Mouse (Mus musculus) heart, embryonic 13.5 days (tissue): Measurements from ENCODE around the gene Rasgrf1. TPM values are rescaled to one million over a fixed set of nuclear protein-coding genes. Genes with fewer than 3 reads are reported as not detected.

ENCODE experiments used
- ATAC-seq: fragments of 200-750 bp; cut with Nextera tagmentation; 2 replicates; pipeline ENCODE4 v1.8.0; 2017; ENCODE audit warnings: moderate TSS enrichment; ENCODE audit not compliant: insufficient number of reproducible peaks, low FRiP score, low TSS enrichment; ENCODE audit errors: extremely low read depth
- H3K27ac ChIP-seq: fragments of 300-500 bp; sonication (generic); replicated peaks from 2 replicates; pipeline ENCODE4 v1.5.1; 2015; ENCODE audit warnings: moderate library complexity, mild to moderate bottlenecking, inconsistent platforms
- H3K27me3 ChIP-seq: fragments of 300-500 bp; sonication (generic); replicated peaks from 2 replicates; pipeline ENCODE4 v1.6.1; 2015; ENCODE audit warnings: mild to moderate bottlenecking, inconsistent platforms
- H3K36me3 ChIP-seq: fragments of 300-500 bp; sonication (generic); 2 replicates; pipeline ENCODE4 v1.6.1; 2015; ENCODE audit warnings: mild to moderate bottlenecking, inconsistent platforms
- H3K4me1 ChIP-seq: fragments of 300-500 bp; sonication (generic); 2 replicates; pipeline ENCODE4 v1.6.1; 2015; ENCODE audit warnings: inconsistent platforms
- H3K4me2 ChIP-seq: fragments of 300-500 bp; sonication (generic); 2 replicates; pipeline ENCODE4 v1.6.1; 2015; ENCODE audit warnings: inconsistent platforms, mild to moderate bottlenecking, moderate library complexity
- H3K4me3 ChIP-seq: fragments of 300-500 bp; sonication (generic); 2 replicates; pipeline ENCODE4 v1.5.1; 2015; ENCODE audit warnings: moderate library complexity, mild to moderate bottlenecking, inconsistent platforms
- H3K9ac ChIP-seq: fragments of 300-500 bp; sonication (generic); 2 replicates; pipeline ENCODE4 v1.6.1; 2015; ENCODE audit warnings: inconsistent platforms, mild to moderate bottlenecking, moderate library complexity
- H3K9me3 ChIP-seq: fragments of 300-500 bp; sonication (generic); 2 replicates; pipeline ENCODE4 v1.6.1; 2016; ENCODE audit warnings: inconsistent platforms
- WGBS: fragments of 180-500 bp; shearing (Covaris S2); methylation state at CpG from one replicate; pipeline ENCODE4 v1.1.7; 2015; ENCODE audit warnings: mixed read lengths; 5-methylcytosine and 5-hydroxymethylcytosine counted together
- polyA plus RNA-seq: library from polyadenylated mRNA; unstranded; fragments of >200 nt; fragmentation: Nextera tagmentation; extraction: Ambion mirVana; gene quantifications from 2 replicates; pipeline ENCODE4 v1.2.1, GENCODE M21; 2015

Rasgrf1 gene
- polyA plus RNA-seq, 1 experiment from 2014 or later, result 0.16 TPM

DNA sequence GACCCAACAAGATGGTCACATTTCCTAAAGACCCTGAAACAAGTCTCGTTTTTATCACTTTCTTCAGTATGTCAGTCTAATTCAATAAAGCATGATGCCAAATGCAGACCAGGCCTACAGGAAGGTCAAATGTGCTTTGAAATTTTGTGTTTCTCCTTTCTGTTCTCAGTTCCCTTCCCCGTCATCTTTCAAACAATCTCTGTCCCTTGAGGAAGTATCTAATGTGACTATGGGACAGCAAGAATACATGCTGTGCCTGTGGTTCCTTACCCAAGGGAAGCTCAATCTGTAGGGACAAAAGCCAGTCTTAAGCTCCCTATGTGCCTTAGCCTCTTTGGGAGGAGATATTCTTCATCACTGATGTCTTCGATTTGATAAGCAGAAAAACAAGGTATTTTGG, 104.9 kb downstream of the Rasgrf1 start:
- no peak overlapping the region for H3K4me2 ChIP-seq
- no peak for ATAC-seq
- H3K4me1 ChIP-seq, result no peaks in the 10 kb centered on the region
- no peak overlapping the region for H3K9ac ChIP-seq
- H3K36me3 ChIP-seq, result no peaks in the 10 kb centered on the region
- H3K27me3 ChIP-seq, result no peaks in the 10 kb centered on the region
- H3K27ac ChIP-seq, result no peak overlapping the region
- no peak overlapping the region for H3K4me3 ChIP-seq
- 71% methylated on average over 3 of the region's 3 CpGs for WGBS
- no peaks in the 10 kb centered on the region for H3K9me3 ChIP-seq

DNA sequence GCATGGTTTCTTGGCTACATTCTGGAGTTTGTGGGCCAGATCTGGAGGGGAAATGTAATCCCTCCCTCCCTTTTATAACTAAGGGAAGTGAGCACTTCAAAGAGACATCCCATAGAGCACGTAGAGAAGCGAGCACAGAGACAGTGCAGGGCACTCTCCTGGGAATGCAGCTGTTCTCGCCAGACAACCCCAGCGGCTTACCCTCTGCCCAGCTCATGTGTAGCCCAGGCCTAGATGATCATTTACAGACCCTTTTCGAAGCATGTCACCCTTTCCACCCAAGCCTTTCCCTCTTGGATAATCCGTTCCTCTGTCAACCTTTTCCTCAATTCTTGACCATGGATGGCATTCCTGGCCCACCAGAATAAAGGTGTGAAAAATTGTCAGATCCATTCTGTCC, 106.5 kb downstream of the Rasgrf1 start:
- H3K36me3 ChIP-seq, result no peaks in the 10 kb centered on the region
- no peaks in the 10 kb centered on the region for H3K4me1 ChIP-seq
- H3K9me3 ChIP-seq, result no peaks in the 10 kb centered on the region
- no peak overlapping the region for H3K4me2 ChIP-seq
- no peaks in the 10 kb centered on the region for H3K27me3 ChIP-seq
- no peak overlapping the region for H3K4me3 ChIP-seq
- H3K27ac ChIP-seq, result no peak overlapping the region
- 72% methylated on average over 6 of the region's 6 CpGs for WGBS
- ATAC-seq, result no peak
- no peak overlapping the region for H3K9ac ChIP-seq

DNA sequence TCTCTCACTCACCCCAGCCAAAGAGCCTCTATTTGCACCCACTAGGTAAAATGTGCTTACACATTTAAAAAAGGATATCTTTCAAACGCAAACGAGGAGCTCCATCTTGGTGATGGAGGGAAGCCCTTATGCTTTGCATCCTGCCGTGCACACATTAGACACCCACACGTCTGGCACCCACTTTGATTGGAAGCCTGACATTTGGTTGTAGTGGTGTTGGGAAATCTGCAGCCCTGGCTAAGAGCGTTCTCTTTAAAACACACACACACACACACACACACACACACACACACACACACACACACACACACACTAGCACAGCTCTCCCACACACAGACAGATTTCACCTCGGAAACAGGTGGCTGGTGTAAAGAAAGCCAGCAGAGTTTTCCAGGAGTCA, 111.2 kb downstream of the Rasgrf1 start:
- H3K4me2 ChIP-seq, result no peak overlapping the region
- H3K9ac ChIP-seq, result no peak overlapping the region
- H3K27me3 ChIP-seq, result no peaks in the 10 kb centered on the region
- 73% methylated on average over 6 of the region's 6 CpGs for WGBS
- ATAC-seq, result no peak
- H3K4me3 ChIP-seq, result no peak overlapping the region
- no peaks in the 10 kb centered on the region for H3K9me3 ChIP-seq
- no peak overlapping the region for H3K27ac ChIP-seq
- no peaks in the 10 kb centered on the region for H3K4me1 ChIP-seq
- no peaks in the 10 kb centered on the region for H3K36me3 ChIP-seq

DNA sequence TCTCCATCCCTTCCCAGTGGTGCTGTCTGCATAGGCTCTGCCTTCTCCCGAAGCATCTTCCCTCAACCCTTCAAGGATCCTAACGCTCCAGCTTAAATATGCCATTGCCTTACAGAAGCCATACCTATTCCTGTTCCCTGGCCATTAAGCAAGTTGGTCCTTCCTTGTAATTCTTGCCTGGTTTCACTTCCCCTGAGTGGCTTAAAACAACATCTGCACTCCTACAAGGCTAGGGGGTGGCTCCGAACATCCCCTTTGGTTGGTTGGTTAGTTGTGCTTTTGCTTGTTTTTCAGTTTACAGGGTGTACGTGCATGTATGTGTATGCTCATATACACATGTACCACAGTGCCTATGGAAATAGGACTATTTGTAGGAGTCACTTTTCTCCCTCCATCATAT, 111.7 kb downstream of the Rasgrf1 start:
- Histone ChIP-seq H3K9ac (no peak overlapping the region), H3K9me3 (no peaks in the 10 kb centered on the region), H3K4me1 (no peaks in the 10 kb centered on the region), H3K27ac (no peak overlapping the region), H3K4me2 (no peak overlapping the region), H3K4me3 (no peak overlapping the region), H3K27me3 (no peaks in the 10 kb centered on the region), H3K36me3 (no peaks in the 10 kb centered on the region)
- no peak for ATAC-seq
- 78% methylated on average over 4 of the region's 4 CpGs for WGBS

DNA sequence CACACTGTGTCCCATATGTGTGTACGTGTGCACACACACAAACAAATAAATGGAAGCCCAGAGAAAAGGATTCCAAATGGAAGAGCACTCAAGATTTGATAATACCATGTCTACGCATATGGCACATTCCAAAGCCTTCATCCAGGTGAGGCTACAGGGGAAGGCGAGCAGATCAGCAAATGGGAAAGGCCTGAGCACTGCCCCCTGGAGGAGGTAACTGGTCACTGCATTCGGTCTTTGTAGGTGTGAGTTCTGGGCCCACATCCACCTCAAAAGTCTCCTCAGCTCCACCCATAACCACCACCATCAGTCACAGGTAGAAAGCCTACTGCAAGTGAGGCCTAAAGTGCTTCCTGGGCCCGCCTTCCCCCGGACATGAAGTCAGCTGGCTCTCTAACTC, 118.0 kb downstream of the Rasgrf1 start:
- no peaks in the 10 kb centered on the region for H3K9me3 ChIP-seq
- no peak overlapping the region for H3K4me3 ChIP-seq
- no peaks in the 10 kb centered on the region for H3K4me1 ChIP-seq
- no peaks in the 10 kb centered on the region for H3K27me3 ChIP-seq
- no peak overlapping the region for H3K9ac ChIP-seq
- ATAC-seq, result no peak
- H3K36me3 ChIP-seq, result no peaks in the 10 kb centered on the region
- no peak overlapping the region for H3K27ac ChIP-seq
- WGBS, result 90% methylated on average over 6 of the region's 6 CpGs
- H3K4me2 ChIP-seq, result no peak overlapping the region

DNA sequence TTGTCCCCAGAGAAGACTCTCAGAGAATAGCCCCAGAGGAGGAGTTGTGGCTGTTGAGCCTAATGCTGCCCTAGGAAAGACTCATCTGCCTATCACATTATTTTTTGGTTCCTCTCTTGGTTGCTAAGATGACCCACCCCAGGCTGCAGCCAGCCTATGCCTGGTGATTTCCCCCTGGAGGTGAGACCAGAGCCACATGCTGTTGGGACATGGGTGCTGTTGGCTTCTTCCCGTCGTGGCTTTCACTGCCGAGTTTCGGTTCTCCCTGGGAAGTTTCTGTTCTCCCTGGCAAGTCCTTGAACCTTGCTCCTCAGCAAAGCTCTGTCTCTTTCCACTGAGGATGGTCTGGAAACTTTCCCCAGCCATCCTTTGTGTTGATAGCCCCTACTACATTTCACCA, 124.2 kb downstream of the Rasgrf1 start:
- ATAC-seq, result no peak

DNA sequence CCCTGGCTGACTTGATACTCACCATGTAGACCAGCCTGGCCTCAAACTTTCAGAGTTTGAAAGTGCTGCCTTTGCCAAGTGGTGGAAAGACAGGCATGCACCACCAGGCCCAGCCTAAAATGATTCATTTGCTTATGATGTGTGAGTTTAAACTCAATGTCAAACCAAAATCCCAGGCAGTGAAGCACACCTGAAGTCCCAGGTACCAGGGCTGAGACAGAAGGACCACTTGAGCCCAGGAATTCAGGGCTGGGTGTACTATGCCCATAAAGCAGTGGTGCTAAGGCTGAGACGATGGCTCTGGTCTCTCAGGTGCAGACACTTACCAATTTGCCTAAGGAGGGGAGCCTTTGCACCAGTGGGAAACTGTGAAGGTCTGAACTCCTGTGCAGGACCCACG, 125.5 kb downstream of the Rasgrf1 start:
- WGBS, result 71% methylated on average over 2 of the region's 2 CpGs
- ATAC-seq, result no peak

More for the DNA sequence above, 124.2 kb downstream of the Rasgrf1 start:
- no peak overlapping the region for H3K4me3 ChIP-seq
- H3K9ac ChIP-seq, result no peak overlapping the region
- no peak overlapping the region for H3K4me2 ChIP-seq
- 68% methylated on average over 4 of the region's 4 CpGs for WGBS
- no peaks in the 10 kb centered on the region for H3K9me3 ChIP-seq
- no peaks in the 10 kb centered on the region for H3K4me1 ChIP-seq
- H3K27ac ChIP-seq, result no peak overlapping the region
- no peaks in the 10 kb centered on the region for H3K27me3 ChIP-seq
- no peaks in the 10 kb centered on the region for H3K36me3 ChIP-seq

DNA sequence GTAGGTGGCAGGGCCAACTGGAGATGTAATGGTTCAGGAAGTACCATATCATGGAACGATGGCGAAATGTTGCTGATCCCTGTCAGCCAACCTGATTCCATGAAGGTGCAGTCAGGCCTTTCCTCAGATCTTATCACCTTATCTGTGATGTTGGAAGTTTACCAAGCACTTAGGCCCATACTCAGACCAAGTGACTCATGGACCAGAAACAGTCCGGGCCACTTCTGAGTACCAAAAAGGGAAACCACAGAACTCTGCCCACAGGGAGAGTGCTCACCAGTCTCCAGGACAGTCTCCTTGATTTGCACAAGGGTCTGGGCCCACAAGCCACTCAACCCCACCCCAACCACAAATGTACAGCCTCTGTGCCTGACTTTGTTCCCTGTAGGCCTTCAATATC, 126.1 kb downstream of the Rasgrf1 start:
- Histone ChIP-seq H3K9me3 (no peaks in the 10 kb centered on the region), H3K4me3 (no peak overlapping the region), H3K4me1 (no peaks in the 10 kb centered on the region), H3K27me3 (no peaks in the 10 kb centered on the region), H3K36me3 (no peaks in the 10 kb centered on the region), H3K27ac (no peak overlapping the region), H3K9ac (no peak overlapping the region), H3K4me2 (no peak overlapping the region)
- no peak for ATAC-seq
- 80% methylated on average over 3 of the region's 3 CpGs for WGBS

More for the DNA sequence above, 125.5 kb downstream of the Rasgrf1 start:
- Histone ChIP-seq H3K27ac (no peak overlapping the region), H3K36me3 (no peaks in the 10 kb centered on the region), H3K9me3 (no peaks in the 10 kb centered on the region), H3K4me2 (no peak overlapping the region), H3K4me1 (no peaks in the 10 kb centered on the region), H3K4me3 (no peak overlapping the region), H3K9ac (no peak overlapping the region), H3K27me3 (no peaks in the 10 kb centered on the region)

DNA sequence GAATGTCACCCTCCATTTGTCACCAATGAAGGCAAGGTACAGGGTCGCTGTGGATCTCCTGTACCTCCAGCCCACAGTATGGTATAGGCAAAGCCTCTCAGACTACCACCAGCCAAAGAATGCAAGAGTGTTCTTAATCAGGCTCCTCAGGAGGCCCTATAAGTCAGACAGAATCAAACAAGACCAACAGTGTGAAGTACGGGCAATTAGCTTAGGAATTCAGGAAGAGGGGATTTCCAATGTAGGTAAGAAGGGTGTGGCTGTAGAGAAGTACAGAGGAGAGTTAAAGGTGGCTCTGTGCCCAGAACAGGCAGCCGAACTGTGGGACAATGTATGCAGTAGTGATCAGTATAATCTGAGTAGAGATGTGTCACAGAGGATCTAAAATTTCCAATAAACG, 126.6 kb downstream of the Rasgrf1 start:
- ATAC-seq, result no peak
- Histone ChIP-seq H3K4me2 (no peak overlapping the region), H3K4me1 (no peaks in the 10 kb centered on the region), H3K36me3 (no peaks in the 10 kb centered on the region), H3K9ac (no peak overlapping the region), H3K4me3 (no peak overlapping the region), H3K27ac (no peak overlapping the region), H3K27me3 (no peaks in the 10 kb centered on the region), H3K9me3 (no peaks in the 10 kb centered on the region)
- 59% methylated on average over 4 of the region's 4 CpGs for WGBS

DNA sequence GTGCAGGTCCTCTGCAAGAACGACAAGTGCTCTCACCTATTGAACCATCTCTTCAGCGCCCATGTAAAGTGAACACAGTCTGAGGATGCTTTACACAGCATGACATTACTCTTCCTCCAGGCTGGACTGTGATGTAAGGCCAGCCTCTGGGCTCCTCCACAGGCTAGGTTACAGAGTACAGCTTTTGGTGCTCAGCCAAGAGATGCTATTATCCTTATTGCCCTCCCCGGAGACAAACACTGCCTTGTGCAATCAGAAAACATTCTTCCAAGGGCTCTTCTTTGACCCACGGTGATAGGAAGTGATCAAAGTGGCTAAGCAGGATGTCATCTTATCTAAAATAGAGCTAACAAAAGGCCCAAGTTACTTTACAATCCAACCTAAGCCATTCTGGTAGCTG, 128.8 kb downstream of the Rasgrf1 start:
- H3K9me3 ChIP-seq, result no peaks in the 10 kb centered on the region
- H3K9ac ChIP-seq, result no peak overlapping the region
- H3K4me1 ChIP-seq, result no peaks in the 10 kb centered on the region
- no peak overlapping the region for H3K4me2 ChIP-seq
- no peaks in the 10 kb centered on the region for H3K27me3 ChIP-seq
- ATAC-seq, result no peak
- no peaks in the 10 kb centered on the region for H3K36me3 ChIP-seq
- H3K4me3 ChIP-seq, result no peak overlapping the region
- 59% methylated on average over 4 of the region's 4 CpGs for WGBS
- H3K27ac ChIP-seq, result no peak overlapping the region

DNA sequence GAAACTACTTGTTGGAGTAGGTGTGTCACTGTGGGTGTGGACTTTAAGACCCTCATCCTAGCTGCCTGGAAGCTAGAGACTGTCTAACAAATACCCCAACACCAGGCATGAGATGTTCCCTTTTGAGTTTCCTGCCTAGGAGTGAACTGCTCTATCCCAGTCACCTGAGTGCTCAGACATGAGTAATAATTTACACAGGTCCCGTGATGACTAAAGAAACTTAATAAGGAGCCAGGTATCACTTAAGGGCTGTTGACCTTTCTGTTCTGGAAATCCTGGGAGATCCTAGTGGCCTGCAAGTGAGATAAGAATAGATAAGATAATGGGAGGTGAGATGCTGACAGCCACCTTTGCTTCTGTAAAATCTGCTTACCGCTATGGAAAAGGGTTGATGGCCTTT, 131.2 kb downstream of the Rasgrf1 start:
- no peaks in the 10 kb centered on the region for H3K9me3 ChIP-seq
- ATAC-seq, result no peak
- 40% methylated on average over 2 of the region's 2 CpGs for WGBS

DNA sequence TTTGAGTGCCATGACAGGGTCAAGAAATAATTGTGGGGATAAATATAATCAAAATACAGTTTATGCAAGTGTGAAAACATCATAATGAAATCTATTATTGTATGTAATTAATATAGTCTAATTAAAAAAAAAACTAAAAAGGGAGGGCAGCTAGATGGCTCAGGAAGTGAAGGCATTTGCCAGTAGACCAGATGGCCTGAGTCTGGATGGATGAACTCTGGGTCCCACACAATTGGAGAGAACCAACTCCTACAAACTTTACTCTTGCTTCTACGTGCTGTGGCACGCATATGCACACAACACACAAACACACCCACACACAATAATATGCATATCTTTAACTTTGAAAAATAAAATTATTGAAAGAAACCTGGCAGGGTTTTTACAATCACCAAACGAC, 131.8 kb downstream of the Rasgrf1 start:
- no peaks in the 10 kb centered on the region for H3K4me1 ChIP-seq
- no peak overlapping the region for H3K27ac ChIP-seq
- H3K9me3 ChIP-seq, result peaks cover 5% of the 10 kb centered on the region; the same call in 1 of the 2 replicates
- no peak overlapping the region for H3K9ac ChIP-seq
- ATAC-seq, result no peak
- no peaks in the 10 kb centered on the region for H3K36me3 ChIP-seq
- no peaks in the 10 kb centered on the region for H3K27me3 ChIP-seq
- no peak overlapping the region for H3K4me2 ChIP-seq
- H3K4me3 ChIP-seq, result no peak overlapping the region
- 93% methylated on average over 3 of the region's 3 CpGs for WGBS

More for the DNA sequence above, 131.2 kb downstream of the Rasgrf1 start:
- no peaks in the 10 kb centered on the region for H3K4me1 ChIP-seq
- no peak overlapping the region for H3K4me3 ChIP-seq
- H3K36me3 ChIP-seq, result no peaks in the 10 kb centered on the region
- H3K27ac ChIP-seq, result no peak overlapping the region
- H3K4me2 ChIP-seq, result no peak overlapping the region
- no peaks in the 10 kb centered on the region for H3K27me3 ChIP-seq
- H3K9ac ChIP-seq, result no peak overlapping the region
